9 mouse cellular contexts compared by ENCODE assay signal in the genomic region with DNA sequence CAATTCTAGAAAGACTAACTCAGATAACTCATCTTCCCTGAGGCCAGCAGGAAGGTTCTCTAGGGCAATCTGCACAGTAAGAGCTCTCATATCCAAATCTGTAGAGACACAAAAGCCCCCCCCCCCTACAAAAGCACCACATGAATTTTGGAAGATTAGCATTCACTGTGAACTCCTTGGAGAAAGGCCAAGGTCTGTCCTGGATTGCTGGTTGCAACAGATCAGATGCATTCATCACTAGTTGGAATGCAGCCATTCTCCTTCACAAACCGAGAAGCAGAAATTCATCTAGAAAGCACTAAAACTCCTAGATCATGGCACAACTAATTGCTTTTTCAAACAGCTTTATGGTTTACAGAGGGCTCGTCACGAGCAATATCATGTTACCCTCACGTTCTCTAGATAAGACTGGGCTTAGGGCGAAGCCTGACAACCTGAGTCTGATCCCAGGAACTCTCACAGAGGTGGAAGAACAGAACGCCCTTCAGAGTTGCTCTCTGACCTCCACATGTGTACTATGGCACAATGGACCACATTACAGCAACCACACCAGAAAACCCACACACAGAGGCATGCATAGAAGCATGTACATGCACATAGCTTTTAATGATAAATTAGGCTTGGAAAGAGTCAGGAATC. TPM values are rescaled to one million over a fixed set of nuclear protein-coding genes. Genes with fewer than 3 reads are reported as not detected.
DNase-seq lines count a peak whose midpoint lies in the region; ATAC-seq and TF ChIP-seq lines count a peak whose summit lies in the region.
"Had no signal": no experiment of that assay in that cellular context is flagged by ENCODE, and none has a peak within 500 bp of the region (broad histone marks: within the 10 kb centered on the region; RNA-seq: fewer than 3 reads in every experiment).

No protein-coding gene starts in this region.

- no peak for TF ChIP-seq CTCF in C2C12 (IDR thresholded peaks at IDR 0.05; ENCODE audit: control insufficient read depth, insufficient read depth, insufficient read length)

- H3K9me3 ChIP-seq in kidney, embryonic 14.5 days (ENCODE audit: control insufficient read depth, low read length) = no peaks in the 10 kb centered on the region
- no peaks in the 10 kb centered on the region for H3K9me3 ChIP-seq in heart, embryonic 15.5 days (replicated peaks)
- H3K9me3 ChIP-seq: neural tube, embryonic 12.5 days had no signal

- no peaks in the 10 kb centered on the region for H3K27me3 ChIP-seq in kidney, embryonic 14.5 days (ENCODE audit: control insufficient read depth, insufficient read depth, low read length)
- no peaks in the 10 kb centered on the region for H3K27me3 ChIP-seq in C2C12 (ENCODE audit: control insufficient read depth, insufficient read depth, insufficient read length)
- no peaks in the 10 kb centered on the region for H3K27me3 ChIP-seq in heart, embryonic 15.5 days
- H3K27me3 ChIP-seq: neural tube, embryonic 12.5 days had no signal

- no peak overlapping the region for H3K4me2 ChIP-seq in kidney, embryonic 14.5 days (replicated peaks; ENCODE audit: low read depth, low read length)
- peak overlapping the region; percentile 34 for H3K4me2 ChIP-seq in heart, embryonic 15.5 days
- H3K4me2 ChIP-seq: neural tube, embryonic 12.5 days had no signal

- H3K79me2 ChIP-seq in C2C12 (ENCODE audit: control insufficient read depth, insufficient read depth) = no peaks in the 10 kb centered on the region

- ATAC-seq in kidney, embryonic 14.5 days (ENCODE audit: low FRiP score, low TSS enrichment) = no peak
- peak; percentile 74 for ATAC-seq in heart, embryonic 15.5 days (replicated peaks; ENCODE audit: insufficient number of reproducible peaks, insufficient read depth, low FRiP score, low read depth)

- H3K9ac ChIP-seq in kidney, embryonic 14.5 days (ENCODE audit: low read depth, low read length) = no peak overlapping the region
- H3K9ac ChIP-seq in heart, embryonic 15.5 days = no peak overlapping the region
- H3K9ac ChIP-seq: neural tube, embryonic 12.5 days had no signal

- DNase-seq in kidney, postnatal 36 days = no peak
- DNase-seq in brain, embryonic 18.5 days (ENCODE audit: low read depth, low spot score) = peak; percentile 61
- peak; percentile 59 for DNase-seq in skeletal muscle tissue, adult 2 months (ENCODE audit: low read depth, low spot score)
- no peak for DNase-seq in yolk sac, embryonic 10.5 days (ENCODE audit: low spot score)
- no peak for DNase-seq in thymus, adult 18-20 months

- peaks cover 8% of the 10 kb centered on the region; the same call in 1 of the 2 replicates for H3K4me1 ChIP-seq in kidney, embryonic 14.5 days (ENCODE audit: control insufficient read depth, insufficient read depth, low read length)
- peaks cover 40% of the 10 kb centered on the region for H3K4me1 ChIP-seq in heart, embryonic 15.5 days (replicated peaks)

- no peaks in the 10 kb centered on the region for H3K79me3 ChIP-seq in C2C12 (ENCODE audit: low read depth)

- H3K27ac ChIP-seq in kidney, embryonic 14.5 days (ENCODE audit: low read depth, low read length) = peak overlapping the region; percentile 37; the same call in 1 of the 2 replicates
- H3K27ac ChIP-seq in heart, embryonic 15.5 days = peak overlapping the region; percentile 84
- H3K27ac ChIP-seq: neural tube, embryonic 12.5 days had no signal

- H3K36me3 ChIP-seq in kidney, embryonic 14.5 days (ENCODE audit: control insufficient read depth, insufficient read depth, low read length) = no peaks in the 10 kb centered on the region
- H3K36me3 ChIP-seq in C2C12 (ENCODE audit: control insufficient read depth, insufficient read depth) = no peaks in the 10 kb centered on the region
- H3K36me3 ChIP-seq in heart, embryonic 15.5 days = no peaks in the 10 kb centered on the region
- H3K36me3 ChIP-seq: neural tube, embryonic 12.5 days had no signal

- no peak overlapping the region for H3K4me3 ChIP-seq in kidney, embryonic 14.5 days (ENCODE audit: low read length)
- no peak overlapping the region for H3K4me3 ChIP-seq in C2C12 (ENCODE audit: insufficient read depth, poor library complexity, severe bottlenecking)
- H3K4me3 ChIP-seq in heart, embryonic 15.5 days = no peak overlapping the region
- H3K4me3 ChIP-seq: neural tube, embryonic 12.5 days had no signal

- no peak overlapping the region for H3ac ChIP-seq in C2C12 (ENCODE audit: control insufficient read depth, insufficient read length, low read depth)

- WGBS in kidney, embryonic 14.5 days = 24% methylated on average over 6 of the region's 6 CpGs
- 16% methylated on average over 6 of the region's 6 CpGs for WGBS in heart, embryonic 15.5 days

TF ChIP-seq in C2C12, 6 proteins besides CTCF, POLR2A, EP300 and RAD21:
- TF ChIP-seq CEBPB (IDR thresholded peaks at IDR 0.05; ENCODE audit: low read depth) (peak; percentile 22), MAX (IDR thresholded peaks at IDR 0.05) (no peak)

RNA-seq across cellular contexts. Expression of a gene that starts 17.3 kb away (rescaled TPM):
- 4.1 and 4.5 TPM in 2 replicates for polyA plus RNA-seq in kidney, embryonic 14.5 days (2014; fragmentation: Nextera tagmentation; extraction: Ambion mirVana)
- polyA plus RNA-seq in C2C12 (2012; fragmentation: generic; extraction: Trizol) = 1.9 TPM
- polyA plus RNA-seq in heart, embryonic 15.5 days (2015; fragmentation: Nextera tagmentation; extraction: Ambion mirVana) = 4.6 and 4.7 TPM in 2 replicates

Comparison
In these comparisons a context has a peak if more than half of its experiments do, and no peak if none do; other contexts are left out.
1. DNase-seq: peak in brain, embryonic 18.5 days (single experiment) and skeletal muscle tissue, adult 2 months (single experiment); none in kidney, postnatal 36 days (0 of 2), yolk sac, embryonic 10.5 days (single experiment) and thymus, adult 18-20 months (0 of 2).